Mouse (Mus musculus) embryo, embryonic 11 days (tissue): ENCODE measurements around the gene Glis1.
"Not testable (repeated sequence)": the region's sequence is repeated elsewhere in the genome, so short reads cannot be mapped to it uniquely, and the experiment has no call there.

ENCODE experiments used
- DNase-seq: peaks from one replicate; pipeline ENCODE4 v3.0.0-alpha.2; 2015

The Glis1 gene

GRCm38 (mm10) chr4:107588637-107589036 lies 154.2 kb downstream of the Glis1 start:
- no peak for DNase-seq

GRCm38 (mm10) chr4:107589046-107589445 lies 154.7 kb downstream of the Glis1 start:
- DNase-seq = no peak

GRCm38 (mm10) chr4:107590805-107591534 lies 156.6 kb downstream of the Glis1 start:
- DNase-seq = no peak

GRCm38 (mm10) chr4:107593426-107593825 lies 159.0 kb downstream of the Glis1 start:
- DNase-seq = no peak

- no peak for DNase-seq
These were observed 163.0 kb downstream of the Glis1 start for GRCm38 (mm10) chr4:107597226-107597897.

GRCm38 (mm10) chr4:107597898-107598580 lies 163.6 kb downstream of the Glis1 start:
- peak; percentile 66 for DNase-seq

- DNase-seq = not testable (repeated sequence)
These were observed 164.2 kb downstream of the Glis1 start for GRCm38 (mm10) chr4:107598581-107598958.

GRCm38 (mm10) chr4:107602284-107602683 lies 167.9 kb downstream of the Glis1 start:
- no peak for DNase-seq

GRCm38 (mm10) chr4:107602787-107603186 lies 168.4 kb downstream of the Glis1 start:
- DNase-seq = no peak

GRCm38 (mm10) chr4:107603208-107603607 lies 168.8 kb downstream of the Glis1 start:
- DNase-seq = no peak

GRCm38 (mm10) chr4:107605964-107606602 lies 171.7 kb downstream of the Glis1 start:
- DNase-seq = no peak

- peak; percentile 52 for DNase-seq
These were observed 175.4 kb downstream of the Glis1 start for GRCm38 (mm10) chr4:107609775-107610174.

- DNase-seq = no peak
These were observed 177.7 kb downstream of the Glis1 start for GRCm38 (mm10) chr4:107611888-107612650.

- DNase-seq = no peak
These were observed 183.3 kb downstream of the Glis1 start for GRCm38 (mm10) chr4:107617596-107618230.

- no peak for DNase-seq
These were observed 185.1 kb downstream of the Glis1 start for GRCm38 (mm10) chr4:107619487-107619886.

- DNase-seq = no peak
These were observed 187.0 kb downstream of the Glis1 start for GRCm38 (mm10) chr4:107621366-107621765.

- no peak for DNase-seq
These were observed 187.9 kb downstream of the Glis1 start for GRCm38 (mm10) chr4:107622296-107622695.

GRCm38 (mm10) chr4:107623916-107624315 lies 189.5 kb downstream of the Glis1 start:
- DNase-seq = no peak

GRCm38 (mm10) chr4:107624951-107625350 lies 190.6 kb downstream of the Glis1 start:
- peak; percentile 74 for DNase-seq

GRCm38 (mm10) chr4:107628226-107628625 lies 193.8 kb downstream of the Glis1 start:
- no peak for DNase-seq

GRCm38 (mm10) chr4:107628921-107629411 lies 194.6 kb downstream of the Glis1 start:
- DNase-seq = no peak

- no peak for DNase-seq
These were observed 200.2 kb downstream of the Glis1 start for GRCm38 (mm10) chr4:107634631-107635030.
